Mouse (Mus musculus) MEL (cell line): Measurements from ENCODE around the gene Akap13. TPM values are rescaled to one million over a fixed set of nuclear protein-coding genes. Genes with fewer than 3 reads are reported as not detected.
A peak's percentile ranks its signal among the peaks of the same experiment; 100 is the strongest.
"Not testable (repeated sequence)": the region's sequence is repeated elsewhere in the genome, so short reads cannot be mapped to it uniquely, and the experiment has no call there.

Experiments used
- DNase-seq: peaks from one replicate; pipeline ENCODE4 v3.0.0; 2011; ENCODE audit warnings: low read depth, low spot score
- H3K27ac ChIP-seq: 2 replicates; pipeline ENCODE4 v1.5.1; 2012; ENCODE audit warnings: low read depth, mild to moderate bottlenecking, control low read depth, low read length, moderate library complexity; ENCODE audit not compliant: control insufficient read depth
- H3K27me3 ChIP-seq, 2 experiments: fragments of 150-350 bp in 1 of 2; sonication (generic) in 1 of 2; 2 replicates each; pipeline ENCODE4 v1.6.1; 2012; ENCODE audit warnings: low read length in 2 of 2, mild to moderate bottlenecking in 2 of 2, improper control_type of control experiment in 1 of 2, moderate library complexity in 1 of 2; ENCODE audit not compliant: insufficient read depth in 2 of 2, control insufficient read depth in 1 of 2
- H3K36me3 ChIP-seq, 2 experiments: 2 replicates each; pipeline ENCODE4 v1.6.1; 2012 to 2014; ENCODE audit warnings: low read length in 2 of 2, improper control_type of control experiment in 1 of 2, inconsistent platforms in 1 of 2, mild to moderate bottlenecking in 1 of 2; ENCODE audit not compliant: insufficient read depth in 2 of 2, control insufficient read depth in 1 of 2
- H3K4me1 ChIP-seq, 2 experiments: fragments of 150-350 bp in 1 of 2; sonication (generic) in 1 of 2; 2 replicates each; pipeline ENCODE4 v1.6.1; 2012; ENCODE audit warnings: low read length in 2 of 2, improper control_type of control experiment in 1 of 2, mild to moderate bottlenecking in 1 of 2; ENCODE audit not compliant: insufficient read depth in 2 of 2, control insufficient read depth in 1 of 2
- H3K4me3 ChIP-seq, 2 experiments: fragments of 150-350 bp in 1 of 2; sonication (generic) in 1 of 2; 2 replicates each; pipeline ENCODE4 v1.5.1; 2012; ENCODE audit warnings: low read depth in 2 of 2, low read length in 2 of 2, mild to moderate bottlenecking in 2 of 2, moderate library complexity in 2 of 2, control low read depth in 1 of 2, improper control_type of control experiment in 1 of 2; ENCODE audit not compliant: control insufficient read depth in 1 of 2, insufficient read depth in 1 of 2
- H3K79me2 ChIP-seq: 2 replicates; pipeline ENCODE4 v1.6.1; 2012; ENCODE audit warnings: mild to moderate bottlenecking, low read length, moderate library complexity; ENCODE audit not compliant: control insufficient read depth, poor library complexity, insufficient read depth
- H3K9ac ChIP-seq: 2 replicates; pipeline ENCODE4 v1.6.1; 2012; ENCODE audit warnings: low read depth, mild to moderate bottlenecking, control low read depth, low read length, moderate library complexity; ENCODE audit not compliant: control insufficient read depth, poor library complexity, severe bottlenecking
- H3K9me3 ChIP-seq: fragments of 150-350 bp; sonication (generic); replicated peaks from 2 replicates; pipeline ENCODE4 v1.6.1; 2012; ENCODE audit warnings: mild to moderate bottlenecking, low read length, improper control_type of control experiment, moderate library complexity; ENCODE audit not compliant: insufficient read depth
- CHD2 ChIP-seq: IDR thresholded peaks from 2 replicates; pipeline ENCODE4 v1.6.1; 2011; ENCODE audit warnings: low read length, improper control_type of control experiment
- E2F4 ChIP-seq: IDR thresholded peaks from 2 replicates; pipeline ENCODE4 v1.6.1; 2011; ENCODE audit warnings: low read depth, low read length, improper control_type of control experiment, borderline replicate concordance
- EP300 ChIP-seq, 2 experiments: IDR thresholded peaks; 2 replicates each; pipeline ENCODE4 v1.6.1; 2011; ENCODE audit warnings: improper control_type of control experiment in 2 of 2, low read length in 2 of 2, low read depth in 1 of 2, mild to moderate bottlenecking in 1 of 2
- ETS1 ChIP-seq: IDR thresholded peaks from 2 replicates; pipeline ENCODE4 v1.6.1; 2012; ENCODE audit warnings: low read depth, mild to moderate bottlenecking, inconsistent platforms, low read length, improper control_type of control experiment, moderate library complexity
- JUND ChIP-seq: IDR thresholded peaks from 2 replicates; pipeline ENCODE4 v1.6.1; 2011; ENCODE audit warnings: low read depth, mild to moderate bottlenecking, improper control_type of control experiment, low read length
- MAX ChIP-seq: IDR thresholded peaks from 2 replicates; pipeline ENCODE4 v1.6.1; 2011; ENCODE audit warnings: low read length, improper control_type of control experiment
- MXI1 ChIP-seq: IDR thresholded peaks from 2 replicates; pipeline ENCODE4 v1.6.1; 2011; ENCODE audit warnings: mild to moderate bottlenecking, low read depth, low read length, improper control_type of control experiment
- MYC ChIP-seq: IDR thresholded peaks from 2 replicates; pipeline ENCODE4 v1.6.1; 2011; ENCODE audit warnings: low read depth, mild to moderate bottlenecking, low read length, improper control_type of control experiment, moderate library complexity
- NRF1 ChIP-seq: IDR thresholded peaks from 2 replicates; pipeline ENCODE4 v1.6.1; 2014; ENCODE audit warnings: low read depth, mild to moderate bottlenecking, inconsistent platforms, low read length, improper control_type of control experiment, moderate library complexity; ENCODE audit not compliant: poor library complexity, insufficient read depth, severe bottlenecking
- POLR2AphosphoS5 ChIP-seq: IDR thresholded peaks from 2 replicates; pipeline ENCODE4 v1.6.1; 2012; ENCODE audit warnings: low read depth, borderline replicate concordance, mild to moderate bottlenecking, inconsistent platforms, low read length, moderate library complexity, mixed read lengths
- RCOR1 ChIP-seq: IDR thresholded peaks from 2 replicates; pipeline ENCODE4 v1.6.1; 2012; ENCODE audit warnings: low read depth, mild to moderate bottlenecking, inconsistent platforms, low read length, improper control_type of control experiment
- SIN3A ChIP-seq: IDR thresholded peaks from 2 replicates; pipeline ENCODE4 v1.6.1; 2012; ENCODE audit warnings: low read length, improper control_type of control experiment, inconsistent platforms
- UBTF ChIP-seq: IDR thresholded peaks from 2 replicates; pipeline ENCODE4 v1.6.1; 2012; ENCODE audit warnings: low read depth, mild to moderate bottlenecking, inconsistent platforms, low read length, improper control_type of control experiment, moderate library complexity, borderline replicate concordance; ENCODE audit not compliant: insufficient read depth
- ZNF384 ChIP-seq: IDR thresholded peaks from 2 replicates; pipeline ENCODE4 v1.6.1; 2012; ENCODE audit warnings: low read depth, mild to moderate bottlenecking, inconsistent platforms, low read length, improper control_type of control experiment
- polyA plus RNA-seq, 2 experiments: library from polyadenylated mRNA; stranded (reverse) in 1 of 2; unstranded in 1 of 2; fragments of >175 nt in 1 of 2; fragments of >200 nt in 1 of 2; gene quantifications; 2 replicates each; pipeline versions ENCODE4 v1.2.1 to v1.2.4; 2012; ENCODE audit warnings: low replicate concordance in 2 of 2, low read depth in 1 of 2; ENCODE audit not compliant: insufficient read length in 2 of 2, insufficient read depth in 1 of 2, missing spikeins in 1 of 2
- total RNA-seq: library from RNA; depleted of rRNA; stranded (reverse); fragments of 300-350 nt; gene quantifications from 2 replicates; pipeline ENCODE4 v1.2.3, GENCODE M21; 2012

Akap13 gene
- total and polyA plus RNA-seq, 3 experiments: 4.1 to 4.5 TPM; not detected in 1

DNA sequence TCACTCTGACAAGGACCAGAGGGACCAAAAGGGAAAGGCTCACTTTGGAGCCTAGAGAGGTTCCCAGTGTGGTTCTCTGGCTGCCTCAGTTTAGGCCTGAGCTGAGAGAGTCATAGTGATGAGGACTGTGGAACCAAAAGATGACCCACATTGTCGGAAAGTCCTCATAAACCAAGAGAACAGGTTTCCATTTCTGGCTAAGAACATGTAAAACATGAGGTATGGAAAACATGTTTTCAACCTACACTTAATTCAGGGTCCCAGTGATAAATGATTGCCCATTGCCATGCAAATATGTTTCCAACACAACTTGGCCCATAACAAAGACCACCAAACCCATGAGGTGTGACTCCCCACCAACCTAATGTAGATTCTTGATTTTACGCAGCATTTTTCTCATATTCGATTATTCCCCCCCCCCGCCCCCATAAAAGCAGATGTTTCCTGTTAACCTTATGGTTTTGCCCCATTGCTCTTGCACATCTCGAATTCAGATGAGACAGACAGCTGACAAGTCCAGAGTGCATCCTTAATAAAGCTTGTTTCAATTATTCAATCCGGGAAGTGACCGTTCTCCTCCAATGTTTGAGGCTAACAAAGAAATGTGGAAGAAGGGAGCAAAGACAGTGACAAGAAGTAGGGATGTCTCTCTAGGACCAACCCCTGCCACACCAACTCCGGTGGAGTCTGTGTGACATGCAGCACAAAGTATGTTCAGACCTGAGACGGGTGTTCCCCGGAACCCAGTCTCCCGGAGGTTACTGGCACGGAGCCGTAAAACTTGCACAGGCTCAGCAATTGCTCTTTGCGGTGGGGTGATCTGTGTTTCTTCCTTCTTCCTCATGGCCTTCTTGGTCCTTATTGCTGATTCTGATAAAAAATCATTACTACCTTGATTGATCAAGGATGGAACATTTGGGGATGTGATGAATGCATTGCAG is 330.3 kb downstream of the Akap13 start:
- Histone ChIP-seq H3K79me2 (peaks cover 9% of the 10 kb centered on the region), H3K36me3 (peaks cover 0 to 5% of the 10 kb centered on the region in 2 experiments; a peak in 2 of 4 replicates), H3K27ac (no peak overlapping the region), H3K4me3 (no peak overlapping the region), H3K9me3 (no peaks in the 10 kb centered on the region), H3K4me1 (peaks cover 2 to 5% of the 10 kb centered on the region in 2 experiments; a peak in 2 of 4 replicates), H3K9ac (no peak overlapping the region), H3K27me3 (no peaks in the 10 kb centered on the region)
- no peak for TF ChIP-seq MXI1
- TF ChIP-seq ZNF384: no peak
- no peak for TF ChIP-seq UBTF
- no peak for TF ChIP-seq MYC
- TF ChIP-seq POLR2AphosphoS5: no peak
- no peak for TF ChIP-seq NRF1
- no peak for TF ChIP-seq RCOR1
- TF ChIP-seq ETS1: no peak
- TF ChIP-seq SIN3A: no peak
- TF ChIP-seq CHD2: no peak
- no peak for TF ChIP-seq MAX
- DNase-seq: no peak

DNA sequence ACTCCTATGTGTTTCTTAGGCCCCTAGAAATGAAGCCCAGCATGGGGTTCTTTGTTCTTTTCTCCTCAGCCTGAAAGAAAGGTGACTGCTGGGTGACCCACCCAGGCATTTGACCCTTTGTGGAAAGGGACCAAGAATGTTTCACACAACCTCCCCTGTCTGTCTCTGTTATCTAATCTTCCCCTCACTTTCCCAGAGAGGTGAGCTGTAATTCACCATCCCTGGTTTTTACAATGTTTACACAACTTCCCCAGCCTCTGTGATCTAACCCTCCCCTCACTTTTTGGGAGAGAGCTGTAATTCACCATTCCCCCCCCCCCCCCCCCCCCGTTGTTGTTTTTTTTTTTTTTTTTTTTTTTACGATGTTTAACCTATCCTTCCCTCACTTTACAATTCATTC is 331.5 kb downstream of the Akap13 start:
- Histone ChIP-seq H3K36me3 (peaks cover 0 to 5% of the 10 kb centered on the region in 2 experiments; a peak in 2 of 4 replicates), H3K9ac (no peak overlapping the region), H3K4me1 (peaks cover 2 to 5% of the 10 kb centered on the region in 2 experiments; a peak in 2 of 4 replicates), H3K79me2 (peaks cover 2% of the 10 kb centered on the region; the same call in 1 of the 2 replicates), H3K4me3 (no peak overlapping the region), H3K27me3 (no peaks in the 10 kb centered on the region), H3K9me3 (no peaks in the 10 kb centered on the region), H3K27ac (no peak overlapping the region)
- no peak for DNase-seq
- no peak for TF ChIP-seq CHD2
- TF ChIP-seq JUND: no peak

DNA sequence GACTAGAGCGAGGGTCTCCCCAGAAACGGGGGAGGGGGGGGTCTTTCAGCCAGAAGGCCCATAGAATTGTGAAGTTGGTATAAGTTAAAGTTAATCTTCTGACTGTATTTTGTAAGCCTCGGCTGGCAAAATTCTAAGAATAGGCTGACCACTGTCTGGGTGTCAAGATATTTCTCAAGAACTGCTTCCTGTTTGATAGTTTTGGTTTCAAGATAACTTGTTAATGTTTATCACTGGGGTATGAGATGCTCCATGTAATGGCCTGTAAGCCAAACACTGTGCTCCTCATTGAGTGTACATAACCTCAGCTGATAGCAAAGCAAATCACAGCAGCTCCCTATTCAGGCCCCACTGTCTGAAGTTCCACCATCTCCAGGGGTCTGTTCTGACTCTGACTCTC is 332.0 kb downstream of the Akap13 start:
- Histone ChIP-seq H3K36me3 (peaks cover 0 to 5% of the 10 kb centered on the region in 2 experiments; a peak in 2 of 4 replicates), H3K79me2 (no peaks in the 10 kb centered on the region), H3K9ac (no peak overlapping the region), H3K27me3 (no peaks in the 10 kb centered on the region), H3K9me3 (no peaks in the 10 kb centered on the region), H3K4me1 (peaks cover 2 to 5% of the 10 kb centered on the region in 2 experiments; a peak in 2 of 4 replicates), H3K27ac (no peak overlapping the region), H3K4me3 (no peak overlapping the region)
- TF ChIP-seq E2F4: no peak
- TF ChIP-seq RCOR1: peak; percentile 58; the same call in 1 of the 2 replicates
- 0 out of 2 replicates have a peak, but pooled peaks have one; percentile 25 for TF ChIP-seq ETS1
- peak in 1 of 2 experiments; percentile 21; a peak in 1 of 4 replicates for TF ChIP-seq EP300 (IDR thresholded peaks at IDR 0.05; ENCODE audit: low read depth in 1 of 2, low read length in 2 of 2)
- DNase-seq: no peak

DNA sequence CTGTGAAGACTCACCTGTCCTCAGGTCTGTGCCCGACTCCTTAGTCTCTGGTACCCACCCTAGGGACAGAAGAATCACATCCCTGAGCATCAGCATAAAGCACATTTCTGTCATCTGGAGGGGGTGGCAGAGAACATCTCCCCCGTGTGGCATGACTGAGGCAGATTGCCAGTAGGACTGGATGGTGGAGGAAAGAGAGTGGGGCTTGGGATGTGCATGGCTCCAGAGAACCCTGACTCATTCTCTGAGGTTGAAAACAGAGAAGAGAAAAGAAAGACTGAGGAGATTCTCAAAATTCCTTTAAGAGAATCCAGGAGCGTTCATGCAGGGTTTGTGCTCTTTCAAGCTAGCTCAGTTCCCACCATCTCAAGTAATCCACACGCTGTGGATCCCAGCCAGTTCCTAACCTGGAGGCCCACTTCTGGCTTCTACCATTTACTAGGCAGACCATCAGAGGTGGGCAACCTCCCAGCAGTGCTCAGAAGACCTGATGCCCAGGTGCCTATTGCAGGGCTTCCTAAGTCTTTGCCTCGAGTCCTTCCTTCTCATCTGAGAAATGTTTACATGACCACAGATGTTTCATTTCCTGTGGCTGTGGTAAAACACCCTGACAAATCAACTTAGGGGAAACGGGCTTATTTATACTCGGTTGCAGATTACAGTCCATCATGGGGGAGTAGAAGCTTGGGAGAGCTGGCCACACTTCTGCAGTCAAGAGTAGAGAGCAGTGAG is 332.9 kb downstream of the Akap13 start:
- H3K4me1 ChIP-seq, H3K79me2 ChIP-seq: not testable (repeated sequence)

More for the DNA sequence above, 332.9 kb downstream of the Akap13 start:
- not testable (repeated sequence) for H3K27ac ChIP-seq, H3K36me3 ChIP-seq, H3K9me3 ChIP-seq, H3K9ac ChIP-seq, H3K27me3 ChIP-seq, DNase-seq, H3K4me3 ChIP-seq
